In the genomic region with DNA sequence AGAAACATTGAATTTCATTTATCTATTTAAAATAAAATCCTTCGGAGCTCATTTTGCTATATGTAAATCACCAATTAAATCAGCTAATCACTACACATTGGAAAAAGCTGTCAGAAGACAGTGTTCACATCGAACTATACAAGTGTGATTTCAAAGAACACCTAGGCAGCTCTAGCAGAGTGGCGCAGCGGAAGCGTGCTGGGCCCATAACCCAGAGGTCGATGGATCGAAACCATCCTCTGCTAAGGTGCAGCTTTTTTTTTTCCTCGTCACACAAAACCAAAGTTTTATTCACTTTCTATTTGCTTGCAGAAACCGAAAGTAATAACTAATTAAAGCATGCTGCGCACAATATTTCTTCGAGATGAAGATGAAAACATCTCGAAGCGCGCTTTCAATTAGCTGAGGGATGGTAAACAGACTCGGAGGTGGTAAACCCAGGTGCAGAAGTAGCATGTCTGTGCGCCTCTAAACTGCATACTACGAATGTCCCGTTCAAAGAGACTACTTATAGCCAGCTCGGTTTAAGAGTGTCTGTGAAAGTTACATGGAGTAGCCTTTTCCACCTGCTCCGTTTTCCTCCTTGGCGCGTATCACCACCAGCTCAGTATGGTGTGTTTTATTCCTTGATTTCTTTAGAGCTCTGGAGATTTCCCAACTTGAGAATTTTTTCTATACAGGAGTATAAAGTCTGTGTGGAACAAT, we compare ENCODE assay signal across 8 mouse cellular contexts. TPM values are rescaled to one million over a fixed set of nuclear protein-coding genes. Genes with fewer than 3 reads are reported as not detected.
DNase-seq lines count a peak whose midpoint lies in the region; ATAC-seq lines count a peak whose summit lies in the region.

No protein-coding gene starts in this region.

- no peak overlapping the region for H3K27ac ChIP-seq in hindbrain, embryonic 14.5 days

- no peaks in the 10 kb centered on the region for H3K27me3 ChIP-seq in hindbrain, embryonic 14.5 days (ENCODE audit: control insufficient read depth, insufficient read depth, low read length)

- H3K9me3 ChIP-seq in hindbrain, embryonic 14.5 days (ENCODE audit: control insufficient read depth, low read length), result no peaks in the 10 kb centered on the region

- H3K36me3 ChIP-seq in hindbrain, embryonic 14.5 days (replicated peaks; ENCODE audit: control insufficient read depth, insufficient read depth), result no peaks in the 10 kb centered on the region

- peak; percentile 85 for ATAC-seq in hindbrain, embryonic 14.5 days (ENCODE audit: low FRiP score)

- DNase-seq in T-cell, adult 2 months (ENCODE audit: low spot score), result peak; percentile 88
- DNase-seq in cerebellum, postnatal 25 days, result peak; percentile 79 to 87
- peak; percentile 87 to 89 for DNase-seq in frontal cortex, postnatal 36 days (ENCODE audit: low spot score in 2 of 2)
- peak; percentile 97 for DNase-seq in hindbrain, embryonic 14.5 days (ENCODE audit: low spot score)
- DNase-seq in layer of hippocampus, postnatal 25 days (ENCODE audit: extremely low spot score in 1 of 2, low spot score in 1 of 2), result peak; percentile 75 to 82
- DNase-seq in lung, postnatal 36 days, result peak; percentile 87
- DNase-seq in retina, postnatal 1 day, result peak; percentile 85
- peak; percentile 85 for DNase-seq in thymus, postnatal 4 days

- H3K9ac ChIP-seq in hindbrain, embryonic 14.5 days, result peak overlapping the region; percentile 47

- H3K4me1 ChIP-seq in hindbrain, embryonic 14.5 days (replicated peaks; ENCODE audit: control insufficient read depth, insufficient read depth, low read length), result peaks cover 8% of the 10 kb centered on the region

- WGBS in hindbrain, embryonic 14.5 days, result 3% methylated on average over 22 of the region's 22 CpGs

- peak overlapping the region; percentile 67 for H3K4me2 ChIP-seq in hindbrain, embryonic 14.5 days (replicated peaks)

- H3K4me3 ChIP-seq in hindbrain, embryonic 14.5 days (replicated peaks; ENCODE audit: low read length), result peak overlapping the region; percentile 71

RNA-seq across cellular contexts. Expression of a gene that starts 5.0 kb away (rescaled TPM):
- polyA plus RNA-seq in hindbrain, embryonic 14.5 days (2014; fragmentation: Nextera tagmentation; extraction: Ambion mirVana), result not detected in 2 replicates
- 10 to 100 TPM; 32.0 to 37.1 TPM for total RNA-seq in layer of hippocampus, postnatal 25 days (2021)

RNA-seq across cellular contexts. Expression of a gene that starts 5.2 kb away (rescaled TPM):
- 5.4 and 7.5 TPM in 2 replicates for polyA plus RNA-seq in hindbrain, embryonic 14.5 days (2014; fragmentation: Nextera tagmentation; extraction: Ambion mirVana)
- 10 to 100 TPM; 25.2 to 27.6 TPM for total RNA-seq in layer of hippocampus, postnatal 25 days (2021)

RNA-seq across cellular contexts. Expression of a gene that starts 6.5 kb away (rescaled TPM):
- polyA plus RNA-seq in hindbrain, embryonic 14.5 days (2014; fragmentation: Nextera tagmentation; extraction: Ambion mirVana), result 2.4 and 3.2 TPM in 2 replicates
- 10 to 100 TPM; 51.7 to 65.0 TPM for total RNA-seq in layer of hippocampus, postnatal 25 days (2021)

RNA-seq across cellular contexts. Expression of a gene that starts 10.9 kb away (rescaled TPM):
- 1.4 TPM in 2 replicates for polyA plus RNA-seq in hindbrain, embryonic 14.5 days (2014; fragmentation: Nextera tagmentation; extraction: Ambion mirVana)
- 1 to 10 TPM; 6.5 to 8.1 TPM for total RNA-seq in layer of hippocampus, postnatal 25 days (2021)

RNA-seq across cellular contexts. Expression of a gene that starts 13.1 kb away (rescaled TPM):
- polyA plus RNA-seq in hindbrain, embryonic 14.5 days (2014; fragmentation: Nextera tagmentation; extraction: Ambion mirVana), result not detected in 2 replicates
- total RNA-seq in layer of hippocampus, postnatal 25 days (2021), result not detected
